Mouse (Mus musculus) right cerebral cortex, adult 2 months (tissue): ENCODE results near the gene Hoxd3.
A peak's percentile ranks its signal among the peaks of the same experiment; 100 is the strongest.

Experiments used
- DNase-seq, 2 experiments: peaks; one replicate each; pipeline ENCODE4 v3.0.0; 2021 to 2022; ENCODE audit warnings: low spot score in 2 of 2

Gene Hoxd3

DNA sequence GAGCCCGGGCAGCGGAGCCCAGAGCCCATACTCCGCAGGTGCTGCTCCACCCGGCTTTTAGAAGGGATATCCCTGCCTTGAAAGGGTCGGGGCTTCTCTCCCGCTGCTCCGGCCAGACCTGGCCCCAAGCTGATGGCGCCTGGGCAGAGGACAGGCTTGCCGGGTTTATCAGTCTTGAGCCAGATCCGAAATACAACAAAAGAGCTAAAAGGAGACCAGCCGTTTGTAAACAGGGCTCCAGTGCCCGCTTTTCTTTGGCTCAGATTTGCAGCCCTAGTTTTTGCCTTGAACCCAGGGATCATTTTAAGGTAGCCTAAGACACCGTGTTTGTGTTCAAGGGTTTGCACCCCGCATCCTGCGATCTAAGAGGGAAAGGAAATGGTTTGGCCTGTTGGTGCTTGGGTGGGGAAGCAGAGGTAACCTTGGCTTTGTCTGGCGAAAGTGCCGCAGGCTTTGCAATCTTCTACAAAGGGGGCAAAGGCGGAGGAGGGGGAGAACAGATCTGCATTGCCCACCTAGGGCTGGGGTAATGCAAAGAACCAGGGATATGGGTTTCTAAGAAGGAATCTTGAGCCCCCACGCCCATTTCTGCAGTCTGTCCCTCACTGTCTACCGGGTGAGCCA is 18.8 kb upstream of the Hoxd3 start:
- no peak for DNase-seq

DNA sequence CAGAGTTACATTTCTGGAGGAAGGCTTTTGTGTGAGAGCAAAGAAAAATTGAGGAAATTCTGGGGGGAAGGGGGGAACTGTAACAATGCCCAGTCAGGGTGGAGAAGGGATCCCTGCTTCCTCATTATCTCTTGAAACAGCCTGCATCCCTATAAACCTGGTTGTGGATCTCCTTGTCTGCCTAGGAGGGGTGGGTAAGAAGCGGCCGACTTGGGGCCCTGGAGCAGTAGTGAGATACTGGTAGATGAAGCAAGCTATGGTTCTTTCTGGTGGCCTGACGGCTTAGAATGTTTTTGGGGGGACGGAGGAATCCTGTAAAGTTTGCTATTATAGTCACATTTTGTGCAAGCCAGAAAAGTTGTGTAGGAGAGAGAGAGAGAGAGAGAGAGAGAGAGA is 18.3 kb upstream of the Hoxd3 start:
- no peak for DNase-seq

DNA sequence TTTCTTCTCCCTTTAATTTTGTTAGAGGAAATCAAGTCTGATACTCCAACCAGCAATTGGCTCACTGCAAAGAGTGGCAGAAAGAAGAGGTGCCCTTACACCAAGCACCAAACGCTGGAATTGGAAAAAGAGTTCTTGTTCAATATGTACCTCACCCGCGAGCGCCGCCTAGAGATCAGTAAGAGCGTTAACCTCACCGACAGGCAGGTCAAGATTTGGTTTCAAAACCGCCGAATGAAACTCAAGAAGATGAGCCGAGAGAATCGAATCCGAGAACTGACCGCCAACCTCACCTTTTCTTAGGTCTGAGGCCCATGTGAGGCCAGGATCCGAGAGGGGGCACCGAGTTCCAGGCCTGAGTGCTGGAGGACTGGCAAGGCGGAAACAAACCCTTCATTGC is 17.7 kb upstream of the Hoxd3 start:
- DNase-seq: no peak

DNA sequence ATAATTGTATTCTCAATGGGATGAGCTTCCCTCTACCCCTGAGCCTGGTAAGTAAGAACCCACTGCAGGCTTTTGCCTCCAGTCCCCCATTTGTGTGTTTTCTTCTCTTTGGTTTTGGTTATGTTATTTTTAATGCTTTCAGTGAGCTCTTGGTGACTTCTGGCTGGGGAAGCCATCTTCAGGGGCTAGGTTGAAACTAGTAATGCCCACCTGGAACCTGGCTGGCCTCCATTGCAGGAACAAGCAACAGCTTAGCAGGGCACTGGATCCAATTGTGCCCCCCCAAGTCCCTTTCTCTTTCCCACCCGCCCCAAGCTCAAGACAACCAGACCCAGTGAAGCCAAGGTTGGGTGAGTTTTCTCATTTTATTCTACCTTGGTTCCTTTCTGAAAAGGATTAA is 16.3 kb upstream of the Hoxd3 start:
- DNase-seq: no peak

DNA sequence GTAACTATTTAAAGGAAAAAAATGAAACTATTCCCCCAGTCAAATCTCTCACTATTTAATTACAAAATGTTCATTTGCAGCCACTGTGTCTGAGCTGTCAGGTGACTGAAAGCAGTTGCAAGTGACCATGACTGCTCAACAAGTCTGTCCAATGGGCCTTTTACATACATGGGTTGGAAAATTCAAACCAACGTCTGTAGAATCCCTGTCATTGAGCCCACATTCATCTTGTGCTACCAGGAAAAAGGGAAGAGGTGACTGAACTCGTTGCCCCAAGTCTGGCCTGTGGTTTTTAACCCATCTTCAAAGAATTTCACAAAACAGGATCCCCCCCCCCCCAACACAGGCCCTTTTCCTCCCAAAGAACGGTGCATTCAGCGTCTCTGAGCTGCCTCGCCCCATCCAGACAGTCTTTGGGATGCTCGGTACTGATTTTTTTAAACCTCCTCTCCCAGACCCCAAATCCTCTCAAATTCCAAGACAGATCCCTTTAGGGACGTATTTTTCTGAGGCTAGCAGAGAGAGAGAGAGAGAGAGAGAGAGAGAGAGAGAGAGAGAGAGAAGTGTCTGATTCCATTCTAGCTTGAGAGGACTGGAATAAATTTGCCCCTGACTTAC is 15.8 kb upstream of the Hoxd3 start:
- no peak for DNase-seq

DNA sequence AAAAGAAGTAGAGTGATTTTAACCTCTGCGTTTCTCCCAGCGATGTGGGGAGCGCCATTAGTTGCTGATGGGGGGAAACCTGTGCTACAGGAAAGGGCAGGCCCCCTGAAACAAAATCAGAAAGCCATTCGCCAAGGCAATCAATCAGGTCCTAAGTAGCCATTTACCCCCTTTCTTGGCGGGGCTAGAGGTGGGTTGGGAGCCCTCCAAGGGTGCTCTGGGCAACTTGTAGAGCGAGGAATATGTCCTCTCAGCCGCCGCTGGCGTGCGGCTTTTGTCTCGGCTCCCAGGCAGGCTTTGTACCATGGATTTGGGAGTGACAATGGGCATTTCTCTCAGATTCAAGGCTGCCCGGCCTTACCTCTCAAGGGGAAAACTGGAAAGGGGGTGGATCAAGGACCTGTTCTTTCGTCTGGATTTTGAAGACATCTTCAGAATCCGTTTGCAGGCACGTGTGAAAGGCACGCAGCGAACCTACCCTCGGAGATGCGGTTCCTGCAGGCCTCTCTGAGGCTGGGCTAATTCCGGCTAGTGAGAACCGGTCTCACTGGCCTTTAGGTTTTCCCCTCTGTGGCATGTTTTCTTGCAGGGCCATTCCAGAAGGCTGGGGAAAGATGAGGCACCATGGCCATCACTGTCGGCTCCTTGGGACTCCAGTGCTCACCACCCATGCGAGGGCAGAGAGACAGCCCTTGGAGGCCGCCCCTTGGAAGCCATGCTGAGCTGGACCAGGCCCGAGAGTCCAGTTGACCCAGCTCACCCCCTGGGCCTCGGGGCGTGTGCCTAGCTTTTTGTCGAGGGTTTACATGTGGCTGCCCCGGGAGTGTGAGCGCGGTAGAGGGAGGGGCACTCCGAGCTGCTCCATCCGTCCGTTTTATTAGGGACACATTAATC is 15.0 kb upstream of the Hoxd3 start:
- no peak for DNase-seq

DNA sequence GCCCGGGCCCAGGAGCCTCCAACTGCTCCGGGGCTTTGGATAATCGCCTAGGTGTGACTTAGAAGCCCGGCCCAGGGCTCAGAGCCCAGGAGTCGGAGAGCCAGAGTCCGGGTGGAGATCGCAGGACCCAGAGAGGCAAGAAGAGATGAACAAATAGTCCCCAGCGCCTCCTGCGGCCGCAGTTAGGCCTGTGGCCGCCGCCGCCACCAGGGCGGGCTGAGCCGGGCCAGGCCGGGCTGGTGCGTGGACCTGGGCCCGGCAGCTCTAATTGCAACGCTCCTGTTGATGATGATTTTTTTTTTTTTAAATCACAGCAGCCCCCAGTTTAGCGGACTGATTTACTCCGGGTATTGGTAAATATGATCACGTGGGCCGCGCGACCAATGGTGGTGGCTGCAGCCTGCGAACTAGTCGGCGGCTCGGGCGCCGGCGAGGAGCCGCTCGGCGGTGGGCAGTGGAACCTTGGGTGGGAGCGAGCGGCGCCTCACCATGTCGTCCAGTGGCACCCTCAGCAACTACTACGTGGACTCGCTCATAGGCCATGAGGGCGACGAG is 14.1 kb upstream of the Hoxd3 start, which contains the start of gene Hoxd9:
Gene Hoxd9, plus strand, starts transcription at position 161 of the 555 bp plus-strand sequence.
- DNase-seq: no peak

DNA sequence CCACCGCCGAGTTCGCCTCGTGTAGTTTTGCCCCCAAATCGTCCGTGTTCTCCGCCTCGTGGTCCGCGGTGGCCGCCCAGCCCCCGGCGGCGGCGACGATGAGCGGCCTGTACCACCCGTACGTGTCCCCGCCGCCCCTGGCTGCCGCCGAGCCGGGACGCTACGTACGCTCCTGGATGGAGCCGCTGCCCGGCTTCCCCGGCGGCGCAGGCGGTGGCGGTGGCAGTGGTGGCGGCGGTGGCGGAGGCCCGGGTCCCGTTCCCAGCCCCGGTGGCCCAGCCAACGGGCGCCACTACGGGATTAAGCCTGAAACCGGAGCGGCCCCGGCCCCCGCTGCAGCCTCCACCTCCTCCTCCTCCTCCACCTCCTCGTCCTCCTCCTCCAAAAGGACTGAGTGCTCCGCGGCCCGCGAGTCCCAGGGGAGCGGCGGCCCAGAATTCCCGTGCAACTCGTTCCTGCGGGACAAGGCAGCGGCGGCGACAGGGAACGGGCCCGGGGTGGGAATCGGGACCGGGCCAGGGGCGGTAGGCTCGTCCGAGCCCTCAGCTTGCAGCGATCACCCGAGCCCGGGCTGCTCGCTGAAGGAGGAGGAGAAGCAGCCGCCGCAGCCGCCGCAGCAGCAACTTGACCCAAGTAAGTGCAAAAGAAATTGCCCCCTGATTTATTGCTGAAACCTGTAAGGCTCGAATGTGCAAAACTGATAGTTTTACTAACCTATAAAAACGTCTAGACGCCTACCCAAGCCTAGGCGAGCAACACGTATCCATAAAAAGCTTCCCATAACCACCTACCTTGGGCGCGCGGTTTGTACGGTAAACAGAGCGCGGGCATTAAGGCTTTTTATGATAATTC is 13.3 kb upstream of the Hoxd3 start:
- DNase-seq: no peak

DNA sequence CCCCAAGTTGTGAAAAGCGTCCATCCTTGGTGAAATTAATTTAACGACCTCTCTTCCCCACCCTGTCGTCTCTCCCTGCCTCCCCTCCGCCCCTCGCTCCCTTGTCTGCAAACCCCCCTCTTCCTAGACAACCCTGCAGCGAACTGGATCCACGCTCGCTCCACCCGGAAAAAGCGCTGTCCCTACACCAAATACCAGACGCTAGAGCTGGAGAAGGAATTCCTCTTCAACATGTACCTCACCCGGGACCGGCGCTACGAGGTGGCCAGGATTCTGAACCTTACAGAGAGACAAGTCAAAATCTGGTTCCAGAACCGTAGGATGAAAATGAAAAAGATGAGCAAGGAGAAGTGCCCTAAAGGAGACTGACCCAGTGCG is 12.7 kb upstream of the Hoxd3 start:
- DNase-seq: no peak

DNA sequence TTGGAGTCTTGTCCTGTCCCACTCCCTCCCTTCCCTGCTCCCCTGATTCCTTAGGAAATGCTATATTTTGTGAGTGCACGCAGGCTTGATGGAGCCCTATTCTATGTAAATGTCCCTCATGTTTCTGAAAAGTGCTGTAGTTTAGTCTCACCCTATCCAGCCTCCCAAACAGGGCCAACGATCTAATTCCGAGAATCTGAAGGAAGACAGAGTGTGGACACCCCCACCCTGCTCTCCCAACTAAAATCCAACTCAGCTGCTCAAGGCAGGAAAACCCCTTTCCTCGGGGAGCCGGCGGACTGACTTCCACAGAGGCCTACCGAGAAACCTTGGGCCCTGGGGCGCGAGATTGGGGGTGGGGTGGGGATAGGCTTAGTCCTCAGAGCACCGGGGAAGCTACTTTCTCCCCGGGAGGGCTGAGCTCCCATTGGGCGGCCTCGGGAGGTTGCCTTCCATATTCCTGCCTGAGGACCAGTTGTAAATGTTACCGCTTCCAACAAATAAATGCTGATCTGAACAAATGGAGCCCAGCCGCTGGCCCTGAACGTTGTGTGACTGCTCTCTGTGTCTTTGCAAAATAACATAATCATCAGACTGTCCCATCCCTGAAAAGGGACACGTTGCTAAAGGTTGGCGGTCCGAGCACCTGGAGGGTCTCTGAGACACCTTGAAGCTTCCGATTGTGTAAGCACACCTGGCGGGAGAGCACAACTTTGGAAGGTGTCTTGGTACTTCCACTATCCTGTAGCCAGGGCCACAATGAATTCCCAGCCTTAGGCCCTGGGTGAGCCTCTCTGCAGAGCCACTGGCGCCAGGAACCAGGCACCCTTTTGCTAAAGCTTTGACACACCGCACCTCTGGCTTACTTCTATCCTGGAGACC is 11.8 kb upstream of the Hoxd3 start:
- DNase-seq: no peak

DNA sequence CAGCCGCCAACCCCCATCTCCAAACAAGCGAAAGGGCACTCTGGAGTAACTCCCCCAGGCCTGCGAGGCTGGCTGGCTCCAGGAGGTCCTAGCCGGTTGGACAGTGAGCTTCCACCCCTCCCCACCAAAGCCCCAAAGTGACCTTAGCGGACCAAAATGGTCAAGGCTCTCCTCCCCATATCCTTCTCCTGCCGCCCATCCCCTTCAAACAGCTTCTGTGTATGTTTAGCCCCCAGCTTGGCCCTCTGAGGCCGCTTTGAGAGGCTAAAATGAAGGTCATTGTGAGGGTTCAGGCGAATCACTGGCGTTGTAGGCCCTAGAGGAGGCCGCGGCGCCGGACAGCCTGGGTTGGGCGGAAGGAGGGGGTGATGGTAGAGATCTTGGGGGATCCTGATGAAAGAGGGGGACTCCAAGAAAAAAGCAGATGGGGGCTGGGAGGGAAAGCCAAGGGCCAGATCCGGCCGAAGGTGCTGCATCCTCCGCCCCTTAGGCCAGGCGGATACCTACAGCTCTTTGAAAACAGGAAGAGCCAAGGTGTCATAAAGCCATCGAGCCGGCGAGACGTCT is 11.1 kb upstream of the Hoxd3 start:
- DNase-seq: no peak

DNA sequence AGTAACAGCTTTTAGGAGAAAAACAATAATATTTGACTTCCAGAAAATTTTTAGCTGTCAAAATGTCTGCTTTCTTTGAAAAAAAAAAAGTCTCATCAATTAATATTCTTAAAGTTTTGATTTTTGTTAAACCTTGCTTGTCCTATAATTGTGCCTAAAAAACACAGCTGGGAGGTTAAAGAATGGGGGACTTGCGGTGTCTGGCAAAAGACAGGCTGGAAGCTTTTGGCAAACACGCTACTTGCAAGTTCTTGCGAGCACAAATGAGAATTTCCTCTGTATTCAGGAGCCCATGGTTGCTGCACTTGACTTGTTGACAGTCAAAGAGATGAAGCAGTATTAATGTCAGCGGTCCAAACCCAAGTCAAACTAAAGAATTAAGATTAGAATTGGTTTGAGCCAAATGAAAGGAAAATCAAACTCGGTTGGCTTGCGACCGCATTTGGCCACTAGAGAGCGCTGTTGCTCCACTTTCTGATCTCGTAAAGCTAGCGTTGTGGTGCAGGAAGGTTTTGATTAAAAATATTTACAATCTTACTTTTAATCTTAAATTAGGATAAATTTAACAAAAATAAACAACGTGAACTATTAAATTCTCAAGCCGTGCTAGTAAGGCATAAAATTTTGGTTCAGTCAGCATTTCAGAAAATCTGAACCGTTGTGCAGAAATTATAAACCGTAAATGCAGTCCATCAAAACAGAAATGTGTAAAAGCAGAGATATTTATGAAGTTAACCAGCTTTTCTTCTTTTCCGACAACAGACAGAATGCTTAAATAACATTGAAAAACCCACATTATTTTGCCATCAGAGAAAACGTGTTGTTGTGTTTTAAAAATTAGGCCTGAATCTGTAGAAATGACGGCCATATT is 9.5 kb upstream of the Hoxd3 start:
- peak; percentile 84 to 89 for DNase-seq

DNA sequence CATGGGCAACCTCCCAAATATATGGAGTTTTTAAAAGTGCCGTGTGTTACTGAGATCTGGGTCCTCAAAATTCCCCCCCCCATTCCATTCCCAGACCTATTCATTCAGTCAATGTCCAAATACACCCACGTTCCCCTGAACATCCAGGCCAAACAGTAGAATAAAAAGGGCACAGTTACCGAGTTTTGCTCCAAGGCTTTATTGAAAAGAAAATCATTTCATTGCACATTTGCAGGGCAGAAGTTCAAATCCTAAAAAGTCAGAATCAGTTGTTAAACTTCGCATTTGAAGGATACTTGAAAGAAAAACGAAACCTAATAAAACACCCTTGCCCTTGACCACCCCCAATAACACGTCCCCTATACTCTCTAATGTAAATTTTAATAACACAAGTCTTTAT is 8.9 kb upstream of the Hoxd3 start:
- DNase-seq: no peak

DNA sequence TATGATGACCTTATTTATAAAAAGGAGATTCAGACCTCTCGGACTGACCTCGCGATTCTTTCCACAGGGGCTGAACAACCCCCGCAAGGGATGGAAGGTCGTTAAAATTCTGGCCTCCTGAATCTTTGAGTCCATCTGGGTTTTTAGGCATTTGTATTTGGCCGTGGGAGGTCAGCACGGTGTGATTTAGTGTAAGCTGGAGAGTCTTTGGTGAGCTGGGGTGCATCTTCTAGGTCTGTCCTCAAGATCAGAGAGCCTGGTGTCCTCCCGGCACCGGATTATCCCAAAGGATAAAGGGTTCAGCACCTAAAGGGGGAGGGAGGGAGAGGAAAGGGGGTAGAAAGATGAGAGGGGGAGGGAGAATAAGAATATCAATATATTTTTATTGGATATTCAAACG is 8.4 kb upstream of the Hoxd3 start:
- no peak for DNase-seq

DNA sequence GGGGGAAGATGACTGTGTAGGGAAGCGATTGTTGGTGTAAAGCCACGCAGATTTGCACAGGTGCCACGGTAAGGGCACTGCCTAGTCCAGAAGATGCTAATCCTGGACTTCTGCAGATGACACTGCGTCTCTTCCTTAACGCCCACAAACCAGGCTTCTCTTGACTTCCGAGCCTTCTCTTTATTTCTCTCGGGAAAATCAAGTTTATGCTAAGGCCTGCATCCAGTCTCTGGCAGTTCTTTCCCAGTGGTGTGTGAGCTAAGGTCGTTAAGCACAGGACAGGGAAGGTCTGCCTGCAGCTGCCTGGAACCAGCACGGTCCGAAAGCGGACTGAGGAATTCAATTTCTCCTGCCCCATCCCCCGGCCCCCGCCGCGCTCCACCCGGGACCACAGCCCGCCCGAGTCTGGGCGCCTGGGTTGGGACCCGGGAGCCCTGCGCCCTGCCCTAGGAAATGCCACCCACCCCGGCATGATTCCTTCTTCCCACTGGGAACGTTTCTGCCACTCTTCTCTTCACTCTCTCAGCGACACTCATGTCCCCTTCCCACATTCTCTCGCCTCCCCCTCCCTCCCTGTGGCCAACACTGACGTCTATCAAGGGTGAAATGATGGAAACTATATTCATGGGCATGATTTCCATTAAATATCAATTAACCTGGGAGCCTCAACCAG is 7.9 kb upstream of the Hoxd3 start:
- no peak for DNase-seq

DNA sequence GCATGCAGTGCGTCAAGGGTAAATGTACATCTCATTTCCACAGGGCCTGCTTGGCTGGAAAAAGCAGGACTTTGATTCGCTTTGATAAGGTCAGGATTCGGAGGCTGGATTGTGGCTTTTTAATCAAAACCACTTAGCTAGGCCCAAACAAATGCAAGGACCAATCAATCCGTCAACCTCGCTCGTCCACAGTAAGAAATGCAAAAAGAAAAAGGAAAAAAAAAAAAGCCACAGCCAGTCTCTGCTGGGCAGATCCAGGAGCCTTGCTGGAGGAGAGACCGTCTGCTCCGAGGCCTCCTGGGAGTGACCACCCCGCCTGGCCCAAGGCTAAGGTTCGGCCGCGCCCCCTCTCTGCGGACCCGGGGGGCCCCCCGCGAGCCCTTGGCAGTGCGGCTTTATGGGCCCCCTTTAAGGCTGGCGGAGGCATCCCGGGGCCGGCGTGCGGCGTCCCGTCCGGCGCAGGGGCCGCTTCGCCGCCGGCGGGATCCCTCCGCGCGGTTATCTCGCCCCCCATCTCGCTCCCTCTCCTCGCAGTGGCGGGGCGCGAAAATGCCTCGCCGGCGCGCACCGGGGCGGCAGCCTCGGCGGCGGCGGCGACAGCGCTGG is 7.2 kb upstream of the Hoxd3 start, which contains the start of gene Hoxd8:
Gene Hoxd8, plus strand, starts transcription at position 223 of the 606 bp plus-strand sequence.
- no peak for DNase-seq

DNA sequence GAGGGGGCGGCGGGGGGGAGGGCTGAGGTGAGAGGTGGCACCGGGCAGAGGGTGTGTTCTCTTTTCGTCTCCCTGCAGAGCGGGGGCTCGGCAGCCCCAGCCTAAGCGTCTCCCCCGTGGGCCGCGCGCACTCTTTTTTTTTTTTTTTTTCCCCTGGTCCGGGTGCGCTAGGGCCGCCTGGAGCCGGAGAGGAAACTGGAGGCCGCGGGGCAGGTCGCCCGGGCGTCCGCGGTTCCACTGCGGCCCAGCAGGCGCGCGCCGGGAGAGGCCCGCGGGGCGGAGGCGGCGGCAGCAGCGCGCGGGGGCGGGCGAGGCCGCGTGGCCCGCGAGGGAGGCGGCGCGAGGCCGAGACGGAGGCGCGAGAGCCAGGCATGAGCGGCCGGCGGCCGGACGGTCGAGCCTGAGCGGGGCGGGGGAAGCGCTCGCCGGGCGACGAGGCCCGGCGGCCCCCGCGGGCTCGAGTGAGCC is 6.7 kb upstream of the Hoxd3 start:
- DNase-seq: no peak

DNA sequence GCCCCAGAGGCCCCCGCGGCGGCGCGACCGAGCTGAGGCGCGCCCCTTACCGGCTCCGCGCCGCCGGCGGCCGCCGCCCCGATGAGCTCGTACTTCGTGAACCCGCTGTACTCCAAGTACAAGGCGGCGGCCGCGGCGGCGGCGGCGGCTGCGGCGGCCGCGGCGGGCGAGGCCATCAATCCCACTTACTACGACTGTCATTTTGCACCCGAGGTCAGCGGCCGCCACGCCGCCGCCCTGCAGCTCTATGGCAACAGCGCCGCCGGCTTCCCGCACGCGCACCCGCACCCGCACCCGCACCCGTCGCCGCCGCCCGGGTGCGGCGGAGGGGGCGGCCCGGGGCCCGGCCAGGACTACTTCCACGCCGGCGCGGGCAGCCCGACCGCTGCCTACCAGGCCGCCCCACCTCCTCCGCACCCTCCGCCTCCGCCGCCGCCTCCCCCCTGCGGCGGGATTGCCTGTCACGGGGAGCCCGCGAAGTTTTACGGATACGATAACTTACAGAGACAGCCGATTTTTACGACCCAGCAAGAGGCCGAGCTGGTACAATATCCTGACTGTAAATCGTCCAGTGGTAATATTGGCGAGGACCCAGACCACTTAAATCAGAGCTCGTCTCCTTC is 6.1 kb upstream of the Hoxd3 start:
- DNase-seq: no peak
